Mouse (Mus musculus): ENCODE measurements around the gene Scyl2.

- no peak for TF ChIP-seq POLR2A (IDR thresholded peaks at IDR 0.05; ENCODE audit: low read depth, low read length)
- TF ChIP-seq CTCF (IDR thresholded peaks at IDR 0.05; ENCODE audit: extremely low read depth, insufficient read depth, insufficient read length, insufficient replicate concordance): no peak
Measured at GRCm38 (mm10) chr10:89685391-89686138, 520 bp downstream of the Scyl2 start.
